Mouse (Mus musculus) gastrocnemius, adult 2 months (tissue): Measurements from ENCODE around the gene Dnaaf1. TPM values are rescaled to one million over a fixed set of nuclear protein-coding genes. Genes with fewer than 3 reads are reported as not detected.

ENCODE experiments used
- DNase-seq: peaks from one replicate; pipeline ENCODE4 v3.0.0; 2022
- H3K27ac ChIP-seq: fragments of 200-600 bp; 2 replicates; pipeline ENCODE4 v1.8.1; 2022; ENCODE audit warnings: mild to moderate bottlenecking
- H3K4me3 ChIP-seq: fragments of 200-600 bp; 2 replicates; pipeline ENCODE4 v1.8.1; 2022; ENCODE audit warnings: mild to moderate bottlenecking, moderate library complexity
- CTCF ChIP-seq: fragments of 200-600 bp; IDR thresholded peaks from 2 replicates; pipeline ENCODE4 v1.8.1; 2022; ENCODE audit warnings: antibody characterized with exemption, mild to moderate bottlenecking, moderate library complexity
- intact Hi-C: fragments of 180-260 bp; cut with DNase I; formaldehyde crosslinking; loops from one replicate; pipeline ENCODE4 v1.15.1; 2025
- total RNA-seq, 2 experiments: library from RNA; stranded (reverse); gene quantifications; 2 replicates each; pipeline ENCODE4 v1.2.3; 2021

Gene Dnaaf1
- total RNA-seq, 2 experiments from 2014 or later, result not detected

DNA sequence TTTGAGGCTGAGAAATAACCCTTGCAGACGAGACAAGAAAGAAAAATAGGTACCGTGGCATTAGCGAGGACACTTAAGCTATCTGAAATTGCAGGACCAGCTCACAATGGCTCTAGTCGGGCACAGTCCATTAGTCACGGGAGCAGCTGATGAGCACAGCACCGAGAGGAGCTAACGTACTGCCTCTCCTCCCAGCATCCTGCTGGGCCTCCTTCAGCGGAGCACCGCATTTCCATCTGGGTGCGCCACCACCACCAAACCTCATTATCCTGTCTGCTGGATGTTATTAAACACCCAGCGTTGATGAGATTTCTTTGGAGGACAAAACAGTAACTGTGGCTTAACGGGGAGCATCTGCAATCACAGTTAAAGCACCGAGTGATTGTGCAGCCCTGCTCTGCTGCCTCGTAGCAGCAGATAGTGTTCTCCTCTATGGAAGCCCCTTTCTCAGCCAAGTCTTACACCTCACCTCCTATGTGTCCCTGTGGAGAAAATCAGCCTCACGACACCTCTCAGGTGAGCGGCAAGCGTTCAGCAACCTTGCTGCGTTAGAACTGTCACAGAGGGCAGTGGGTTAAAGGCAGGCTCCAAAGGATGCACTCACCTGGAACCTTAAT is 70.1 kb downstream of the Dnaaf1 start:
- DNase-seq, result no peak
- H3K4me3 ChIP-seq, result no peak overlapping the region
- no peak overlapping the region for H3K27ac ChIP-seq
- intact Hi-C loops, result no loop called here
- no peak for TF ChIP-seq CTCF

DNA sequence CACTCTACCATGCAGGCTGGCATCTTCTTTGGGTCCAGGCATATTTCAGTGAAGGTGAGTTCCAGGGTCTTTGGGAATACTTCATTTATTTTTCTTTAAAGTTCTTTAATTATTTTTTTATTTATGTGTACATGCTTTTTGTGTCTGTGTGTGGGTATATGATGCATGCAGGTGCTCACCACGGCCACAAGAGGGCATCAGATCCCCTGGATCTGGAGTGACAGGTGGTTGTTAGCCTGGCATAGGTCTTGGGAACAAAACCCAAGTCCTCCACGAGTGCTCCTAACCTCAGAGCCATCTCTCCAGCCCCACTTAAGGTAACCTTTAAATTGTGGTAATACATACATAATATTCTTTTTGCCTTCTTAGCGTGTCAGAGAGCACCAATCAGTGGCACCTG is 71.2 kb downstream of the Dnaaf1 start:
- H3K27ac ChIP-seq, result no peak overlapping the region
- H3K4me3 ChIP-seq, result no peak overlapping the region
- TF ChIP-seq CTCF, result peak; percentile 29
- DNase-seq, result no peak
- intact Hi-C loops, result no loop called here

DNA sequence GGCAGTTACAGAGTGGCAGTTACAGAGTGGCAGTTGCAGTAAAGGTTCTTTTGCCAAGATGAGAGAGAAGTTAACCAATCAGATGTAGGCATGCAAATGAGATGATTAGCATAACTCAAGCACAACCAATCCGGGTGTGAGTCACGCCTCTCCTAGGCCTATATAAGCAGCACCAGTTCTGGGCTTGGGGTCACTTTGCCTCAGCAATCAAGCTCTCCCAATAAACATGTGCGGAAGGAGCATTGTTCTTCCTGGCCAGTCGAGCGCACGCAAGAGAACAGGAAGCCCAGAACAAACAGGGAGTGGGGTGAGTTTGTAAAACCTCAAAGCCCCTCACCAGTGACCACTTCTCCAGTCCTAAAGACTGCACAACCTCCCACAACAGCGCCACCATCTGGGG is 71.8 kb downstream of the Dnaaf1 start:
- Histone ChIP-seq H3K4me3 (no peak overlapping the region), H3K27ac (no peak overlapping the region)
- intact Hi-C loops, result no loop called here
- no peak for TF ChIP-seq CTCF
- no peak for DNase-seq

Other genes with a start within 250 kb of the Dnaaf1 start
- gene Hsbp1, start 230.7 kb upstream of the Dnaaf1 start, total RNA-seq, result 100 to 1,000 TPM; 132 to 151 TPM
- gene Mlycd, start 180.4 kb upstream of the Dnaaf1 start, total RNA-seq, result 100 to 1,000 TPM in 1 of 2 experiments, 10 to 100 TPM in 1; 78.9 to 103 TPM
- 10 to 100 TPM in 1 of 2 experiments, 1 to 10 TPM in 1; 9.3 to 19.7 TPM for gene Osgin1, start 141.1 kb upstream of the Dnaaf1 start, total RNA-seq
- gene Necab2, start 128.5 kb upstream of the Dnaaf1 start, total RNA-seq, result not detected
- gene Slc38a8, start 73.5 kb upstream of the Dnaaf1 start, total RNA-seq, result not detected
- gene Mbtps1, start 16.5 kb upstream of the Dnaaf1 start, total RNA-seq, result 10 to 100 TPM; 28.6 to 28.7 TPM
- 10 to 100 TPM; 15.9 to 16.6 TPM for gene Hsdl1, start 52 bp upstream of the Dnaaf1 start, total RNA-seq
- 1 to 10 TPM; 5.2 to 6.6 TPM for gene Taf1c, start 30.0 kb downstream of the Dnaaf1 start, total RNA-seq
- not detected for gene Adad2, start 37.5 kb downstream of the Dnaaf1 start, total RNA-seq
- 10 to 100 TPM; 14.1 to 14.3 TPM for gene Kcng4, start 60.4 kb downstream of the Dnaaf1 start, total RNA-seq
- gene Wfdc1, start 91.1 kb downstream of the Dnaaf1 start, total RNA-seq, result 10 to 100 TPM; 96.5 to 98.7 TPM
- gene Atp2c2, start 124.8 kb downstream of the Dnaaf1 start, total RNA-seq, result under 1 TPM; 0.08 to 0.10 TPM
- gene Tldc1, start 203.2 kb downstream of the Dnaaf1 start, total RNA-seq, result 1 to 10 TPM; 3.0 to 3.3 TPM